ENCODE assay signal across 10 mouse cellular contexts in genomic region chr7:132688721-132689120, GRCm38 (mm10).
A peak's percentile ranks its signal among the peaks of the same experiment; 100 is the strongest.
DNase-seq lines count a peak whose midpoint lies in the region; ATAC-seq lines count a peak whose summit lies in the region.
"Had no signal": no experiment of that assay in that cellular context is flagged by ENCODE, and none has a peak within 500 bp of the region (broad histone marks: within the 10 kb centered on the region; RNA-seq: fewer than 3 reads in every experiment).

No protein-coding gene starts in this region.

- no peaks in the 10 kb centered on the region for H3K27me3 ChIP-seq in heart, embryonic 16.5 days (ENCODE audit: control insufficient read depth, insufficient read depth, low read length)
- H3K27me3 ChIP-seq: forebrain, embryonic 13.5 days; liver, embryonic 13.5 days had no signal

- peak overlapping the region; percentile 63 for H3K27ac ChIP-seq in heart, embryonic 16.5 days (ENCODE audit: low read length)
- H3K27ac ChIP-seq: forebrain, embryonic 13.5 days; liver, embryonic 13.5 days had no signal

- H3K4me3 ChIP-seq in heart, embryonic 16.5 days (ENCODE audit: low read length): no peak overlapping the region
- H3K4me3 ChIP-seq: forebrain, embryonic 13.5 days; liver, embryonic 13.5 days had no signal

- 35% methylated on average over 5 of the region's 5 CpGs for WGBS in heart, embryonic 16.5 days

- no peak overlapping the region for H3K4me2 ChIP-seq in heart, embryonic 16.5 days (ENCODE audit: low read depth, low read length)
- H3K4me2 ChIP-seq: forebrain, embryonic 13.5 days; liver, embryonic 13.5 days had no signal

- H3K9ac ChIP-seq in heart, embryonic 16.5 days (ENCODE audit: low read length): 0 out of 2 replicates have a peak overlapping the region, but pooled peaks have one; percentile 1
- H3K9ac ChIP-seq: forebrain, embryonic 13.5 days; liver, embryonic 13.5 days had no signal

- intact Hi-C loops in left cerebral cortex, postnatal 4 days (cut with DNase I): no loop called here

- no peaks in the 10 kb centered on the region for H3K36me3 ChIP-seq in heart, embryonic 16.5 days (ENCODE audit: control insufficient read depth, insufficient read depth)
- H3K36me3 ChIP-seq: liver, embryonic 13.5 days had no signal

- ATAC-seq in heart, embryonic 16.5 days (replicated peaks; ENCODE audit: extremely low read depth, insufficient read depth, low FRiP score): peak; percentile 62
- ATAC-seq: forebrain, embryonic 13.5 days had no signal

- DNase-seq in cerebellum, adult 11-12 months: peak; percentile 53
- no peak for DNase-seq in cerebellum, adult 8-10 months
- peak; percentile 56 for DNase-seq in left cerebral cortex, postnatal 4 days
- no peak for DNase-seq in left cerebral cortex, adult 11 months (ENCODE audit: low spot score)
- DNase-seq in lung, postnatal 36 days: peak; percentile 60
- no peak for DNase-seq in urinary bladder, adult 2 months (ENCODE audit: low spot score)
- no peak for DNase-seq in thymus, postnatal 4 days
- DNase-seq: liver, embryonic 13.5 days had no signal

- H3K4me1 ChIP-seq in heart, embryonic 16.5 days (ENCODE audit: control insufficient read depth, insufficient read depth, low read length): peaks cover 34% of the 10 kb centered on the region

- H3K9me3 ChIP-seq in heart, embryonic 16.5 days (replicated peaks; ENCODE audit: control insufficient read depth, low read length): no peaks in the 10 kb centered on the region
- H3K9me3 ChIP-seq: forebrain, embryonic 13.5 days; liver, embryonic 13.5 days had no signal

Comparison
In these comparisons a context has a peak if more than half of its experiments do, and no peak if none do; other contexts are left out.
1. DNase-seq: peak in cerebellum, adult 11-12 months (single experiment), left cerebral cortex, postnatal 4 days (single experiment) and lung, postnatal 36 days (single experiment); none in cerebellum, adult 8-10 months (single experiment), left cerebral cortex, adult 11 months (single experiment), urinary bladder, adult 2 months (single experiment) and thymus, postnatal 4 days (single experiment).